Mouse (Mus musculus): ENCODE measurements at regions not wholly inside any gene's neighbourhood (a gene's known extent, or its start where the extent isn't known, plus 50 kb on each side); places are given as distances from the start of the nearest gene placed in this dataset.

- no peak for TF ChIP-seq CTCF (conservative IDR thresholded peaks at IDR 0.05; ENCODE audit: low read length)
- TF ChIP-seq NANOG (IDR thresholded peaks at IDR 0.05; ENCODE audit: borderline replicate concordance, low read length), result peak; percentile 22; the same call in 1 of the 2 replicates
- peak; percentile 12; the same call in 1 of the 2 replicates for TF ChIP-seq POU5F1 (IDR thresholded peaks at IDR 0.05; ENCODE audit: borderline replicate concordance, low read length)
Measured at GRCm38 (mm10) chr6:3182889-3183818, 216.2 kb downstream of the Samd9l start.
